Mouse (Mus musculus): ENCODE measurements at regions not wholly inside any gene's neighbourhood (a gene's known extent, or its start where the extent isn't known, plus 50 kb on each side); places are given as distances from the start of the nearest gene placed in this dataset.

DNA sequence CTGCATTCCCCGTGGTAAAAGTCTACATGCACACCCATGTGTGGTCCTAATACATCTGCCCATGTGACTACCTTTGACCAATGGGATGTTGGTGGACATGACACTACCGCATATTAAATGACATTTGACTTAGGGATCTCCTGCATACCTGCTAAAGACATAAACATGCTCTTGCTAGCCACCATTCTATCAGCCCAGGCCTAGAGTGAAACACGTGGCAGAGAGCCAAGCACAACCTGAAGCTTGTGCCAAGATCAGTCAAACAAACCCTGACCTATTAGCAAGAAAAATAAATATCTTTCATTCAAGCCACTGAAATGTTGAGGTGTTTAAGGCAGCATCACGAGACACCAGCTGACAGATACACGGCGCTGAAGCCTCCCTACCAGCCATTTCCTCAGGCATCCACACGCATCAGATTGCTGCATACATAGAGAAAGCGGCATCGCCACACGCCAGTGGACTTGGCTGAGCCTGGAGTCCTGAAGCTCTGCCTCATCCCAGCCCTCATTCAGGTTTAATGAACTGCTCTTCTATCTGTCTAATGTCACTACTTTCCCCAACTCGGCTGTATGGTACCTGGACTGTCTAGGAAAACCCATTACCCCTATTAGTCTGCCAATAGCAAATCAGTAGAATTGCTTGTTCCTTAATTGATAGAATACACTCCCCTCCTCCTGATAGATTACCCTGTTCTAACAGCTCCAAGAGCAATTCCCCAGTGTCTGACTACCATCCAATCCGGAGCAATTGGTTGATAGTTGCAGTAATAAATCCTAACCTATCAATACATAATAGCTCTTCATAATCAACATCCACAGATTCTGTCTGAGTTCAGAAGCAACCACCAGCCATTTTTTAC is 242.8 kb upstream of the Rsrc1 start:
- DNase-seq (ENCODE audit: low spot score), result no peak

GRCm38 (mm10) chr3:66739356-66740014 is 241.7 kb upstream of the Rsrc1 start:
- DNase-seq (ENCODE audit: low spot score), result no peak

GRCm38 (mm10) chr3:66744133-66744913 is 236.9 kb upstream of the Rsrc1 start:
- no peak for DNase-seq (ENCODE audit: low spot score)

- no peak for DNase-seq (ENCODE audit: low spot score)
Observed at GRCm38 (mm10) chr3:66746373-66747072, 234.7 kb upstream of the Rsrc1 start.

DNA sequence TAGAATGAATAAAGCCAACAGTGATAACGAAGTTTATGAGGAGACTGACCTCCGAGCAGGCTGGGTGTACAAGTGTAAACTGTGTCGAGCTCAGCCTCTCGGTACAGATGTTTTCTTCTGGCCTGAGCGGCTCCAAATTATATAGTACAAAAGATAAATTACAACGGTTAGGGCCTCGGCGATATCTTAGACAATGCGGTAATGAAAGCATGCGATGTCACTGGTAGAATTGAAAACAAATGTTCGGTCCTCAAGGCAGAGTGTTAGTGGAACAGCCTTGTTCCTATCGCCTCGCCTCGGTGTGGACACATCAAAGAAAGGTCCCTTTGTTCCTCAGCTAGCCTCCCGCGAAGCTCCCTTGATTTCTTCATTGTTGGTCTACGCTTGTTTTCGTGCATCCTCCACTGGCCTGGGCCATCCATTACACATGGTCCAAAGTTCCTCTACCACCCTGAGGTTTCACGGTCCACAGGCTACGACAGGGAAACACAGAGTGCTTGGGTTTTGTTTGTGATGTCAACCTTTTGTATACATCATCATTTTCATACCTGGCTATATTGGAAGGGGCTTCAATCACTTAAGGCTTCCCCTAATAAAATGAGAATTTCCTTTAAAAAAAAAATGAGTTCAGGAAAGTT is 234.0 kb upstream of the Rsrc1 start:
- no peak for DNase-seq (ENCODE audit: low spot score)

GRCm38 (mm10) chr3:66758141-66758540 is 223.0 kb upstream of the Rsrc1 start:
- DNase-seq (ENCODE audit: low spot score), result no peak

GRCm38 (mm10) chr3:66759841-66760240 is 221.3 kb upstream of the Rsrc1 start:
- DNase-seq (ENCODE audit: low spot score), result no peak

GRCm38 (mm10) chr3:66762446-66762845 is 218.7 kb upstream of the Rsrc1 start:
- DNase-seq (ENCODE audit: low spot score), result no peak

GRCm38 (mm10) chr3:66797351-66798010 is 183.7 kb upstream of the Rsrc1 start:
- no peak for DNase-seq (ENCODE audit: low spot score)

DNA sequence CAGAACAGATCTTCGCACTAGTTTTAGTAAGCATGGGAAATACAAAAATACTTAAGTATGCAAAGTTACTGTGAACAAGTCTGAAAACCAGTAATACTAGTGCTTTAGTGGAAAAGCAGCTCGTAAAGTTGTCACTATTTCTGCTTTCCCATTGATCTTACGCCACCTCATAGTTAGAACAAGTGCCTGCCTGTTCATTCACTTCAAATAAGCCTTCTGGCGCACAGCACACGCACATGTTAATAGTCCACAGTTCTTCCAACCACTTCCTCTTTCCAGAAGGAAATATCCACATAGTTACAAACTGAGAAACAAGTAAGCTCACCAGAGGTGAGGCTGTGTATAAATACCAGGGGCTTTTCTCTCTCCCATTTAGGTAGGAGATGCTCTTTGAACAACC is 182.9 kb upstream of the Rsrc1 start:
- no peak for DNase-seq (ENCODE audit: low spot score)

- DNase-seq (ENCODE audit: low spot score), result no peak
Observed at GRCm38 (mm10) chr3:66802538-66802937, 178.7 kb upstream of the Rsrc1 start.

GRCm38 (mm10) chr3:66806176-66806575 is 175.0 kb upstream of the Rsrc1 start:
- DNase-seq (ENCODE audit: low spot score), result no peak

DNA sequence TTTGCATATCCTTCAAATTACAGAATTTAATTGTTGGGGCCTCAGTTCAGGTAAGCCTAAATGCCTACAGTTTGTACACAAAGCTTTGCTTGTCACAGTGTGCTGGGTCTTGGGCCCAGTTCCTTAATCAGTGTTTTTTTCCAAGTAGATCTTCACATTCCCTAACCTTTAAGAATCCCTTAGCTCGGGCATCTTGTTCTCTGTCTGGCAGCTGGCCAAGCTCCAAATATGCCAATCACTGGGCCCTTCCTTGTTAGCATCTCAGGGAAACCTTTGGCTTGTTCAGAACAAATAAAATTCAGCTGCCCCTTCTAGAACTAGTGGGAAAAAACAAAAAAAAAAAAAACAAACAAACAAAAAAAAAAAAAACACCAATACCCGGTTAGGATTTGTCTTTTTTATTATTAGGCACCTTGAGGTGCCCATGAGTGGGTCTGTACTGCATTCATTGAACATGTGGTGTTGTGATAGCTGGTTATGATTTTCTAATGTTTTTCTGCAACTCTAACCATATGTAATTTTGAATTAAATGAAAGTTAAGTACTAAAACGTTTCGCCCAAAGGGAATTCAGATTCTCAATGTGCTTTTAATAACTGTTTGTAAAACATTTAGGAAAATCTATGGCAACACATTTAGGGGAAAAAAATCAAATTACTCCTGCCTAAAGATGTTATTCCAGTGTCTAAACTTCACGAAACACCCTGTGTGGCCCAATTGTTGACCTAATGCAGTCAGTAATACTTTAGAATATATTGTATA is 168.3 kb upstream of the Rsrc1 start:
- no peak for DNase-seq (ENCODE audit: low spot score)

- no peak for DNase-seq (ENCODE audit: low spot score)
Observed at GRCm38 (mm10) chr3:66825761-66826160, 155.4 kb upstream of the Rsrc1 start.
